In genomic region chr5:123139722-123140627, GRCm38 (mm10) we compare ENCODE assay signal across 8 mouse cellular contexts. TPM values are rescaled to one million over a fixed set of nuclear protein-coding genes. Genes with fewer than 3 reads are reported as not detected.
A peak's percentile ranks its signal among the peaks of the same experiment; 100 is the strongest.
DNase-seq lines count a peak whose midpoint lies in the region; ATAC-seq and TF ChIP-seq lines count a peak whose summit lies in the region.

No protein-coding gene starts in this region.

- H3K36me3 ChIP-seq in heart, adult 2 months (ENCODE audit: control insufficient read depth, insufficient read depth, low read length): peaks cover 10% of the 10 kb centered on the region
- peaks cover 2% of the 10 kb centered on the region; the same call in 1 of the 2 replicates for H3K36me3 ChIP-seq in heart, embryonic 12.5 days
- H3K36me3 ChIP-seq in limb, embryonic 11.5 days (ENCODE audit: control insufficient read depth, insufficient read depth, low read length): peaks cover 3% of the 10 kb centered on the region; the same call in 1 of the 2 replicates

- H3K79me2 ChIP-seq in heart, adult 2 months (replicated peaks; ENCODE audit: control insufficient read depth, insufficient read depth, low read length): peaks cover 6% of the 10 kb centered on the region; the same call in 1 of the 2 replicates

- ATAC-seq in heart, embryonic 12.5 days (ENCODE audit: insufficient number of reproducible peaks, low FRiP score): no peak
- no peak for ATAC-seq in limb, embryonic 11.5 days (ENCODE audit: insufficient number of reproducible peaks, low FRiP score, low TSS enrichment, low read depth)

- intact Hi-C loops in heart, adult 2 months (cut with DNase I): no loop called here
- intact Hi-C loops in left cerebral cortex, postnatal 36 days (cut with DNase I): loop anchor here (10.0 kb wide), 1 partner anchor 365 kb away; the partner anchor contains the start of gene Camkk2

- under 1% methylated on average over 28 of the region's 28 CpGs for WGBS in heart, adult 2 months
- WGBS in heart, embryonic 12.5 days: 1% methylated on average over 28 of the region's 28 CpGs
- WGBS in limb, embryonic 11.5 days: under 1% methylated on average over 28 of the region's 28 CpGs

- TF ChIP-seq POLR2A in heart, adult 2 months (IDR thresholded peaks at IDR 0.05; ENCODE audit: insufficient read depth, low read depth, low read length): no peak

- no peaks in the 10 kb centered on the region for H3K9me3 ChIP-seq in heart, embryonic 12.5 days (replicated peaks)
- no peaks in the 10 kb centered on the region for H3K9me3 ChIP-seq in limb, embryonic 11.5 days (ENCODE audit: control insufficient read depth, low read length)

- TF ChIP-seq EP300 in heart, adult 2 months (IDR thresholded peaks at IDR 0.05; ENCODE audit: insufficient read depth, low read depth, low read length): no peak

- peak; percentile 37 to 57 for DNase-seq in heart, adult 2 months
- no peak for DNase-seq in heart, adult 8-10 months (ENCODE audit: low spot score)
- peak; percentile 74 for DNase-seq in adipocyte (ENCODE audit: low spot score)
- peak; percentile 72 for DNase-seq in limb, embryonic 11.5 days (ENCODE audit: low spot score)
- peak; percentile 58 for DNase-seq in neural tube, embryonic 10.5 days (ENCODE audit: extremely low spot score, low spot score)
- no peak for DNase-seq in right cerebral cortex, postnatal 25 days
- DNase-seq in left cerebral cortex, postnatal 36 days (ENCODE audit: low spot score in 2 of 2): no peak

- H3K4me1 ChIP-seq in heart, adult 2 months (ENCODE audit: control insufficient read depth, insufficient read depth, low read length): peaks cover 16% of the 10 kb centered on the region
- H3K4me1 ChIP-seq in heart, embryonic 12.5 days (replicated peaks): peaks cover 60% of the 10 kb centered on the region
- peaks cover 43% of the 10 kb centered on the region for H3K4me1 ChIP-seq in limb, embryonic 11.5 days (ENCODE audit: control insufficient read depth, insufficient read depth, low read length)

- TF ChIP-seq CTCF in heart, adult 2 months (IDR thresholded peaks at IDR 0.05): no peak

- peak overlapping the region; percentile 100 for H3K27ac ChIP-seq in heart, adult 2 months
- H3K27ac ChIP-seq in heart, embryonic 12.5 days (ENCODE audit: poor library complexity, severe bottlenecking): peak overlapping the region; percentile 100
- H3K27ac ChIP-seq in limb, embryonic 11.5 days (replicated peaks; ENCODE audit: low read depth, low read length): peak overlapping the region; percentile 100

- H3K4me2 ChIP-seq in heart, embryonic 12.5 days: peak overlapping the region; percentile 94
- H3K4me2 ChIP-seq in limb, embryonic 11.5 days (ENCODE audit: low read depth, severe bottlenecking): peak overlapping the region; percentile 100

- H3K9ac ChIP-seq in heart, adult 2 months (ENCODE audit: low read depth, low read length): peak overlapping the region; percentile 100
- H3K9ac ChIP-seq in heart, embryonic 12.5 days: peak overlapping the region; percentile 98
- peak overlapping the region; percentile 100 for H3K9ac ChIP-seq in limb, embryonic 11.5 days (ENCODE audit: low read length)

- H3K27me3 ChIP-seq in heart, adult 2 months (ENCODE audit: control insufficient read depth, insufficient read depth, low read length): no peaks in the 10 kb centered on the region
- no peaks in the 10 kb centered on the region for H3K27me3 ChIP-seq in heart, embryonic 12.5 days (replicated peaks)
- no peaks in the 10 kb centered on the region for H3K27me3 ChIP-seq in limb, embryonic 11.5 days (ENCODE audit: control insufficient read depth, insufficient read depth, low read length)

- peak overlapping the region; percentile 61 for H3K4me3 ChIP-seq in heart, adult 2 months
- H3K4me3 ChIP-seq in heart, embryonic 12.5 days: peak overlapping the region; percentile 67
- H3K4me3 ChIP-seq in limb, embryonic 11.5 days (ENCODE audit: low read depth, low read length): peak overlapping the region; percentile 95

RNA-seq across cellular contexts. Expression of gene Setd1b, which starts 2.0 kb away (rescaled TPM):
- 10 to 100 TPM; 12.9 to 19.4 TPM for total RNA-seq in heart, adult 2 months (2021)
- polyA plus RNA-seq in heart, adult 2 months (2012; rRNA removed): 6.4 and 7.4 TPM in 2 replicates
- 10 to 100 TPM; 14.3 to 21.5 (median 18.2) TPM for total RNA-seq in heart, adult 8-10 months (2022)
- 7.4 and 8.1 TPM in 2 replicates for polyA plus RNA-seq in heart, embryonic 12.5 days (2016; fragmentation: Nextera tagmentation; extraction: Ambion mirVana)
- 12.0 and 14.0 TPM in 2 replicates for polyA plus RNA-seq in limb, embryonic 11.5 days (2014; fragmentation: Nextera tagmentation; extraction: Ambion mirVana)
- total RNA-seq in left cerebral cortex, postnatal 36 days (2021): 10 to 100 TPM; 27.9 to 35.0 TPM

RNA-seq across cellular contexts. Expression of gene Rhof, which starts 7.5 kb away (rescaled TPM):
- under 1 TPM; 0.64 to 0.70 TPM for total RNA-seq in heart, adult 2 months (2021)
- polyA plus RNA-seq in heart, adult 2 months (2012; rRNA removed): 1.6 and 2.3 TPM in 2 replicates
- total RNA-seq in heart, adult 8-10 months (2022): 1 to 10 TPM in 1 of 4 experiments, under 1 TPM in 3; 0.38 to 1.7 (median 0.68) TPM
- 1.0 and 1.3 TPM in 2 replicates for polyA plus RNA-seq in heart, embryonic 12.5 days (2016; fragmentation: Nextera tagmentation; extraction: Ambion mirVana)
- polyA plus RNA-seq in limb, embryonic 11.5 days (2014; fragmentation: Nextera tagmentation; extraction: Ambion mirVana): 2.9 and 3.6 TPM in 2 replicates
- total RNA-seq in left cerebral cortex, postnatal 36 days (2021): 10 to 100 TPM; 51.3 to 53.0 TPM

RNA-seq across cellular contexts. Expression of gene Psmd9, which starts 29.2 kb away (rescaled TPM):
- 10 to 100 TPM; 13.3 to 14.8 TPM for total RNA-seq in heart, adult 2 months (2021)
- polyA plus RNA-seq in heart, adult 2 months (2012; rRNA removed): 16.4 and 20.4 TPM in 2 replicates
- 10 to 100 TPM; 11.7 to 16.6 (median 13.8) TPM for total RNA-seq in heart, adult 8-10 months (2022)
- polyA plus RNA-seq in heart, embryonic 12.5 days (2016; fragmentation: Nextera tagmentation; extraction: Ambion mirVana): 58.5 and 58.6 TPM in 2 replicates
- 82.6 and 85.8 TPM in 2 replicates for polyA plus RNA-seq in limb, embryonic 11.5 days (2014; fragmentation: Nextera tagmentation; extraction: Ambion mirVana)
- total RNA-seq in left cerebral cortex, postnatal 36 days (2021): 10 to 100 TPM; 28.6 to 29.6 TPM

RNA-seq across cellular contexts. Expression of gene Hpd, which starts 42.6 kb away (rescaled TPM):
- total RNA-seq in heart, adult 2 months (2021): not detected
- polyA plus RNA-seq in heart, adult 2 months (2012; rRNA removed): 0.61 and 0.97 TPM in 2 replicates
- total RNA-seq in heart, adult 8-10 months (2022): not detected
- polyA plus RNA-seq in heart, embryonic 12.5 days (2016; fragmentation: Nextera tagmentation; extraction: Ambion mirVana): not detected in 2 replicates
- polyA plus RNA-seq in limb, embryonic 11.5 days (2014; fragmentation: Nextera tagmentation; extraction: Ambion mirVana): not detected in 2 replicates
- total RNA-seq in left cerebral cortex, postnatal 36 days (2021): not detected

Comparison
In these comparisons a context has a peak if more than half of its experiments do, and no peak if none do; other contexts are left out.
1. DNase-seq: peak in heart, adult 2 months (2 of 2), adipocyte (single experiment), limb, embryonic 11.5 days (single experiment) and neural tube, embryonic 10.5 days (single experiment); none in heart, adult 8-10 months (single experiment), right cerebral cortex, postnatal 25 days (single experiment) and left cerebral cortex, postnatal 36 days (0 of 2).
2. RNA of gene Rhof, which starts 7.5 kb away (total RNA-seq): 51.3 to 53.0 TPM in left cerebral cortex, postnatal 36 days; 0.38 to 1.7 TPM in heart, adult 8-10 months and 0.64 to 0.70 TPM in heart, adult 2 months; every median in the first group is over 10 times any median in the second.
3. Peak in every context shown above with its lines, with median percentiles within 50 percentile points of each other: H3K27ac ChIP-seq, H3K4me3 ChIP-seq and H3K9ac ChIP-seq.